Mouse (Mus musculus): ENCODE data around the gene Zc3h4.

DNA sequence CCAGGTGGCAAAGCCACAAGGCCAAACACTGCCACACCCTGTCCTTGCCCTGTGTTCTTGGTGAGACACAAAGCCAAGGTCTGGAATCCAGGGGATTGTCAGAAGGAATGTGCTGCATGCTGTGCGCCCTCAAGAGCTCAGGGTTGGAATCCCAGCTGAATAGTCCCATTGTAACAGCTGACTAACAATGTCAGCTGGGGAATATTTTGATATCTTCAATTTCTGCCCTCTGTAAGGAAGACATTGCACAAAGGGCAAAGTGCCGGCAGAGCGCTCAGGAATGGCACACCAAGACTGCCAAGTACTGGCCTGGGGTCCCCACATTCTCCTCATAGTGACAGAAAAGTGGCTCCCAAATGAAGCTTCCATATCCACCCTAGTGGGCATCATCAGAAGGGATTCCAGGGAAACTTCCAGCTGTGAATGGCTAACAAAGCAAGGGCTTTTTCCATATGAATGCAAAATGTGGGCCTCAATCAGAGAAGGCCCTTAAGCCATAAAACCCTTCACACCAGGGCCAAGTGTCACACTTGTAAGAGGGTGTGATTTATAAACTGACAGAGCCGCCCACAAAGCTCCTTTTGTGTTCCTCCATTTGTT, 35.7 kb upstream of the Zc3h4 start:
- no peak for TF ChIP-seq POLR2A (IDR thresholded peaks at IDR 0.05; ENCODE audit: borderline replicate concordance, insufficient read depth, low read length)
- no peak for TF ChIP-seq CTCF (IDR thresholded peaks at IDR 0.05; ENCODE audit: borderline replicate concordance, insufficient read depth, low read depth, low read length)

All from cerebellum, adult 2 months (tissue).